Mouse (Mus musculus) heart, embryonic 13.5 days (tissue): ENCODE measurements around the gene Hsbp1. TPM values are rescaled to one million over a fixed set of nuclear protein-coding genes. Genes with fewer than 3 reads are reported as not detected.
"Not testable (repeated sequence)": the region's sequence is repeated elsewhere in the genome, so short reads cannot be mapped to it uniquely, and the experiment has no call there.

Source experiments
- ATAC-seq: fragments of 200-750 bp; cut with Nextera tagmentation; 2 replicates; pipeline ENCODE4 v1.8.0; 2017; ENCODE audit warnings: moderate TSS enrichment; ENCODE audit not compliant: insufficient number of reproducible peaks, low FRiP score, low TSS enrichment; ENCODE audit errors: extremely low read depth
- H3K27ac ChIP-seq: fragments of 300-500 bp; sonication (generic); replicated peaks from 2 replicates; pipeline ENCODE4 v1.5.1; 2015; ENCODE audit warnings: moderate library complexity, mild to moderate bottlenecking, inconsistent platforms
- H3K27me3 ChIP-seq: fragments of 300-500 bp; sonication (generic); replicated peaks from 2 replicates; pipeline ENCODE4 v1.6.1; 2015; ENCODE audit warnings: mild to moderate bottlenecking, inconsistent platforms
- H3K36me3 ChIP-seq: fragments of 300-500 bp; sonication (generic); 2 replicates; pipeline ENCODE4 v1.6.1; 2015; ENCODE audit warnings: mild to moderate bottlenecking, inconsistent platforms
- H3K4me1 ChIP-seq: fragments of 300-500 bp; sonication (generic); 2 replicates; pipeline ENCODE4 v1.6.1; 2015; ENCODE audit warnings: inconsistent platforms
- H3K4me2 ChIP-seq: fragments of 300-500 bp; sonication (generic); 2 replicates; pipeline ENCODE4 v1.6.1; 2015; ENCODE audit warnings: inconsistent platforms, mild to moderate bottlenecking, moderate library complexity
- H3K4me3 ChIP-seq: fragments of 300-500 bp; sonication (generic); 2 replicates; pipeline ENCODE4 v1.5.1; 2015; ENCODE audit warnings: moderate library complexity, mild to moderate bottlenecking, inconsistent platforms
- H3K9ac ChIP-seq: fragments of 300-500 bp; sonication (generic); 2 replicates; pipeline ENCODE4 v1.6.1; 2015; ENCODE audit warnings: inconsistent platforms, mild to moderate bottlenecking, moderate library complexity
- H3K9me3 ChIP-seq: fragments of 300-500 bp; sonication (generic); 2 replicates; pipeline ENCODE4 v1.6.1; 2016; ENCODE audit warnings: inconsistent platforms
- WGBS: fragments of 180-500 bp; shearing (Covaris S2); methylation state at CpG from one replicate; pipeline ENCODE4 v1.1.7; 2015; ENCODE audit warnings: mixed read lengths; 5-methylcytosine and 5-hydroxymethylcytosine counted together
- polyA plus RNA-seq: library from polyadenylated mRNA; unstranded; fragments of >200 nt; fragmentation: Nextera tagmentation; extraction: Ambion mirVana; gene quantifications from 2 replicates; pipeline ENCODE4 v1.2.1, GENCODE M21; 2015

The Hsbp1 gene
- 288 and 312 TPM in 2 replicates for polyA plus RNA-seq

GRCm38 (mm10) chr8:119344190-119344856 is at the start of gene Hsbp1:
Gene Hsbp1, plus strand, starts transcription at chr8:119344488.
- 2% methylated on average over 52 of the region's 52 CpGs for WGBS
- H3K36me3 ChIP-seq: peaks cover 39% of the 10 kb centered on the region

GRCm38 (mm10) chr8:119295477-119295876 is 48.8 kb upstream of the Hsbp1 start:
- Histone ChIP-seq H3K9ac (no peak overlapping the region), H3K4me1 (no peaks in the 10 kb centered on the region), H3K4me2 (no peak overlapping the region), H3K27me3 (no peaks in the 10 kb centered on the region), H3K36me3 (peaks cover 13% of the 10 kb centered on the region; the same call in 1 of the 2 replicates), H3K4me3 (no peak overlapping the region), H3K27ac (no peak overlapping the region), H3K9me3 (peaks cover 9% of the 10 kb centered on the region; the same call in 1 of the 2 replicates)
- WGBS: 72% methylated on average over 13 of the region's 13 CpGs
- ATAC-seq: no peak

More at GRCm38 (mm10) chr8:119344190-119344856, at the start of gene Hsbp1:
- peak within 1 kb of the TSS; percentile 75 for H3K4me3 ChIP-seq
- H3K27ac ChIP-seq: no peak within 1 kb of the TSS; the same call in 1 of the 2 replicates
- H3K27me3 ChIP-seq: peaks cover 4% of the 10 kb centered on the region; the same call in 1 of the 2 replicates
- peak within 1 kb of the TSS; percentile 78 for H3K4me2 ChIP-seq
- H3K9me3 ChIP-seq: peaks cover 4% of the 10 kb centered on the region; the same call in 1 of the 2 replicates
- peak; percentile 93 for ATAC-seq
- H3K4me1 ChIP-seq: peaks cover 8% of the 10 kb centered on the region
- H3K9ac ChIP-seq: peak within 1 kb of the TSS; percentile 91

GRCm38 (mm10) chr8:119297752-119298151 is 46.5 kb upstream of the Hsbp1 start:
- H3K36me3 ChIP-seq, H3K4me1 ChIP-seq, H3K9ac ChIP-seq, H3K27ac ChIP-seq, ATAC-seq, H3K4me3 ChIP-seq, H3K4me2 ChIP-seq, H3K27me3 ChIP-seq: not testable (repeated sequence)
- H3K9me3 ChIP-seq: peaks cover 12% of the 10 kb centered on the region
- 29% methylated on average over 3 of the region's 3 CpGs for WGBS

GRCm38 (mm10) chr8:119300335-119300734 is 44.0 kb upstream of the Hsbp1 start:
- H3K36me3 ChIP-seq: no peaks in the 10 kb centered on the region
- no peaks in the 10 kb centered on the region for H3K27me3 ChIP-seq
- no peak overlapping the region for H3K4me3 ChIP-seq
- no peak for ATAC-seq
- H3K9me3 ChIP-seq: peaks cover 12% of the 10 kb centered on the region
- no peak overlapping the region for H3K27ac ChIP-seq
- H3K9ac ChIP-seq: no peak overlapping the region
- 75% methylated on average over 5 of the region's 5 CpGs for WGBS
- H3K4me1 ChIP-seq: no peaks in the 10 kb centered on the region
- no peak overlapping the region for H3K4me2 ChIP-seq

- Histone ChIP-seq H3K36me3 (no peaks in the 10 kb centered on the region), H3K27me3 (no peaks in the 10 kb centered on the region), H3K4me2 (no peak overlapping the region), H3K9ac (no peak overlapping the region), H3K27ac (no peak overlapping the region), H3K9me3 (peaks cover 12% of the 10 kb centered on the region), H3K4me1 (no peaks in the 10 kb centered on the region), H3K4me3 (no peak overlapping the region)
- ATAC-seq: no peak
- WGBS: 73% methylated on average over 8 of the region's 8 CpGs
These were observed 40.1 kb upstream of the Hsbp1 start for GRCm38 (mm10) chr8:119304196-119304595.

GRCm38 (mm10) chr8:119311412-119311811 is 32.9 kb upstream of the Hsbp1 start:
- Histone ChIP-seq H3K27me3 (no peaks in the 10 kb centered on the region), H3K9me3 (0 out of 2 replicates have a peak, but pooled peaks cover 2% of the 10 kb centered on the region), H3K36me3 (peaks cover 9% of the 10 kb centered on the region; the same call in 1 of the 2 replicates), H3K4me3 (no peak overlapping the region), H3K9ac (no peak overlapping the region), H3K4me1 (no peaks in the 10 kb centered on the region), H3K4me2 (no peak overlapping the region), H3K27ac (no peak overlapping the region)
- no peak for ATAC-seq
- WGBS: 26% methylated on average over 3 of the region's 3 CpGs

GRCm38 (mm10) chr8:119323215-119323614 is 21.1 kb upstream of the Hsbp1 start:
- H3K9me3 ChIP-seq: 0 out of 2 replicates have a peak, but pooled peaks cover under 1% of the 10 kb centered on the region
- no peak overlapping the region for H3K27ac ChIP-seq
- no peaks in the 10 kb centered on the region for H3K27me3 ChIP-seq
- ATAC-seq: no peak
- H3K4me1 ChIP-seq: peaks cover 2% of the 10 kb centered on the region; the same call in 1 of the 2 replicates
- no peak overlapping the region for H3K9ac ChIP-seq
- H3K4me2 ChIP-seq: no peak overlapping the region
- no peak overlapping the region for H3K4me3 ChIP-seq
- 0 out of 2 replicates have a peak, but pooled peaks cover 5% of the 10 kb centered on the region for H3K36me3 ChIP-seq
- 56% methylated on average over 6 of the region's 6 CpGs for WGBS

- Histone ChIP-seq H3K4me3 (no peak overlapping the region), H3K27me3 (peaks cover 4% of the 10 kb centered on the region; the same call in 1 of the 2 replicates), H3K36me3 (no peaks in the 10 kb centered on the region), H3K27ac (no peak overlapping the region), H3K9me3 (peaks cover 12% of the 10 kb centered on the region), H3K4me2 (no peak overlapping the region), H3K9ac (no peak overlapping the region), H3K4me1 (no peaks in the 10 kb centered on the region)
- no peak for ATAC-seq
- 71% methylated on average over 4 of the region's 4 CpGs for WGBS
These were observed 4.7 kb upstream of the Hsbp1 start for GRCm38 (mm10) chr8:119339546-119339945.

GRCm38 (mm10) chr8:119343606-119344005 is 682 bp upstream of the Hsbp1 start:
- no peak for ATAC-seq
- Histone ChIP-seq H3K36me3 (peaks cover 32% of the 10 kb centered on the region), H3K9me3 (peaks cover 4% of the 10 kb centered on the region), H3K27ac (no peak overlapping the region), H3K4me2 (peak overlapping the region; percentile 78), H3K9ac (no peak overlapping the region), H3K4me3 (peak overlapping the region; percentile 75), H3K27me3 (peaks cover 4% of the 10 kb centered on the region; the same call in 1 of the 2 replicates), H3K4me1 (peaks cover 8% of the 10 kb centered on the region)
- 73% methylated on average over 3 of the region's 3 CpGs for WGBS

- Histone ChIP-seq H3K36me3 (peaks cover 44% of the 10 kb centered on the region), H3K4me3 (peak overlapping the region; percentile 75), H3K4me2 (peak overlapping the region; percentile 78), H3K27me3 (peaks cover 4% of the 10 kb centered on the region; the same call in 1 of the 2 replicates), H3K9me3 (peaks cover 4% of the 10 kb centered on the region; the same call in 1 of the 2 replicates), H3K27ac (no peak overlapping the region), H3K4me1 (peaks cover 8% of the 10 kb centered on the region), H3K9ac (peak overlapping the region; percentile 91)
- 43% methylated on average over 22 of the region's 22 CpGs for WGBS
- ATAC-seq: no peak
These were observed 868 bp downstream of the Hsbp1 start for GRCm38 (mm10) chr8:119345029-119345682.

- Histone ChIP-seq H3K9ac (no peak overlapping the region), H3K36me3 (peaks cover 44% of the 10 kb centered on the region), H3K27ac (no peak overlapping the region), H3K4me3 (peak overlapping the region; percentile 75), H3K4me2 (peak overlapping the region; percentile 78), H3K9me3 (peaks cover 4% of the 10 kb centered on the region; the same call in 1 of the 2 replicates), H3K4me1 (peaks cover 8% of the 10 kb centered on the region), H3K27me3 (peaks cover 4% of the 10 kb centered on the region; the same call in 1 of the 2 replicates)
- ATAC-seq: no peak
- WGBS: 73% methylated on average over 15 of the region's 15 CpGs
These were observed 1.4 kb downstream of the Hsbp1 start for GRCm38 (mm10) chr8:119345683-119346075.
